Mouse (Mus musculus): ENCODE measurements around the gene Rexo1. TPM values are rescaled to one million over a fixed set of nuclear protein-coding genes. Genes with fewer than 3 reads are reported as not detected.

The Rexo1 gene
- polyA plus RNA-seq, 1 experiment: 35.4 TPM

DNA sequence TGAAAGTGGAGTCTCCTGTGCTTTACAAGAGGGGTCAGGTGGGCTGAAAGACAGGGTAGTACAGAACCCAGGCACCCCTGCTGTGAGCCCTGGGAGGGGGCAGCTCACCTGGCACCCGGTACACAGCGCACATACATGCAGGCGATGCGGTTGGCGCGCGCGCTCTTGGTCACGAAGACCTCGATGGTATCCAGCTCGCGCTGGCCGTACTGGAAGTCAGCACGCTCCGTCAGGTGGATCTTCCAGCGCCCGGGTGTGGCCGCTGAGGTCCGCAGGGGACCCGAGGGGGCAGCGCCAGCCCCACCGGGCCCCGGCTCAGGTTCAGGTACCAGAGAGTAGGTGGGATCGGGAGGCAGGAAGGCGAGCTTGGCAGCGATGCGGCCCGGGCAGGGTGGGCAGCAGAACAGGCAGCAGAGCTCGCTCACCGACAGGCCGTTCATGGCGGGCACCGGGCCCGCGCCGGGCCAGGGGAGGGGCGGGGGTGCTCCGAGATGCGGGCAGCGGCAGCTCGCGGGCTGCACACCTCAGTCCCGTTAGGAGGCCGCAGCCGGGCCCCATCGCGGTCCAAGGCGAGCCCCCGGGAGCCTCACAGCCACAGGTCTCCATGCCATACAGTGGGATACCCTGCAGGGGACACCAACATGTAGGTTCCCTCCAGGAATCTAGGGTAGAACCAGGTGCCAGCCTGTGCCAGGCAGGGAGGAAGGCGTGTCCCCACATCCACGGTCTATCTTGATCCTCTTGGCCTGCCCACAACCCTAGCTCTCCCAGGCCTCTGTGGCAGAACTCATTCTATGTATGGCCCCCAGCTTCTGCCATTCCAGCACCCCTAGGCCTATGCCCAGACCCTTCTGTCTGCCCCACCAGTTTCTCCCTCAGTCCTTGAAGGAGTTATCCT, 25.3 kb upstream of the Rexo1 start:
- 90% methylated on average over 51 of the region's 51 CpGs for WGBS
- DNase-seq (ENCODE audit: low read depth, low spot score): no peak

DNA sequence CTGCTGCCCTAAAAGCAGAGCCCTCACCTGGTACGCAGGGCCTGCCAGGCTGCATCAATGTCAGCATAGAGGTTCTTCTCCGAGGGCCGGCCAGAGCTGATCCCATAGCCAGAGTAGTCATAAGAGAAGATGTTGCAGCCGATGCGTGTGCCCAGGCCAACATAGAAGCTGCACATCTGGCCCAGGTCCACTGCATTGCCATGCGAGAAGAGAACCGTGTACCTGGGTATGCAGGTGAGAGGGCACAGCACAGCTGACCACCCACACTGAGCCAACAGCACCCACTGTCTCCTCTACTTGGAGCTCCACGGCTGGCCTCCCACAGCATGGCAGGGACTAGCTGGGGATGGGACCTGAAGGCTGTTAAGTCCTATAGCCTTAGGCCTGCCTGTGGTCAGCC, 24.2 kb upstream of the Rexo1 start:
- no peak for DNase-seq (ENCODE audit: low read depth, low spot score)

DNA sequence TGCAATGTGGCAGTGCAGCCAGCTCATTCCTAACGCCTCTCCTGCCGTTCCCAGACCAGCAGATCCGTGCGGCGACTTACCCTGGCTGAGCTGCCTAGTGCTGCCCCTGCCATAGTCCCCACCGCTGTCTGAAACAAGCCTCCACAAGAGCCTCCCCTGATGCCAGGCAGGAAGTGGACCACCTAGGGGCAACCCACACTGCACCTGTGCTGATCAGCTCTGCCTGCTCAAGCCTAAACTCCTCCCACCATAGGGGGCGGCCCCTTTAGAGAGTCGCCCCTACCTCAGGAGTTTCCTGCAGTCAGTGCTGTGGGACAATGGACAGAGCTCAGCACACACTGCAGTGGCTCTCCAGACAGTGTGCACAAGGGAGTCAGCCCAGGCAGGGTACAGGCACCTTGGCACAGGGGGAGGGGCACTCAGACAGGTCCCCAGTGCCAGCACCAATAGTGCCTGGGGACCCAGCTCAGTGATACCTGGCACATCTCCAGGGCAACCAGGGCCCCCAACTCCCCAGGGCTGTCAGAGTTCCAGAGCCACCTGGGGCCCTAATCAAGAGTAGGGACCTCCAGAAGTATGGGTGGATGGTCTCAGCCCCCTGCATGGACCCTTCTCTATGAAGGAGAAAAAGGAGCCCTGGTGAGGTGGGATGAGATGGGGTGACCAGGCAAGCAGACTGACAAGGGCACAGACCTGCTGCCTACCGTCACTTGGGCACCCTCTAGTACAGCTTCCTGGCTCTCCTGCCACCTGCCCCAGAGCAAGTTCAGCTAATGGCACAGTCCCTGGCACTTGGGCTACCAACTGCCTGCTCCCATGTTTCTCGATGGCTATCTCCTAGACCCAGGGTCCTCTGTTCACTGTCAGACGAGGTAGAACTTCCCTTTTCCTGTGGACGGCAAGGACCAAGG, 23.5 kb upstream of the Rexo1 start:
- WGBS: 79% methylated on average over 12 of the region's 12 CpGs
- no peak for DNase-seq (ENCODE audit: low read depth, low spot score)

More for the DNA sequence above, 24.2 kb upstream of the Rexo1 start:
- WGBS: 87% methylated on average over 8 of the region's 8 CpGs

DNA sequence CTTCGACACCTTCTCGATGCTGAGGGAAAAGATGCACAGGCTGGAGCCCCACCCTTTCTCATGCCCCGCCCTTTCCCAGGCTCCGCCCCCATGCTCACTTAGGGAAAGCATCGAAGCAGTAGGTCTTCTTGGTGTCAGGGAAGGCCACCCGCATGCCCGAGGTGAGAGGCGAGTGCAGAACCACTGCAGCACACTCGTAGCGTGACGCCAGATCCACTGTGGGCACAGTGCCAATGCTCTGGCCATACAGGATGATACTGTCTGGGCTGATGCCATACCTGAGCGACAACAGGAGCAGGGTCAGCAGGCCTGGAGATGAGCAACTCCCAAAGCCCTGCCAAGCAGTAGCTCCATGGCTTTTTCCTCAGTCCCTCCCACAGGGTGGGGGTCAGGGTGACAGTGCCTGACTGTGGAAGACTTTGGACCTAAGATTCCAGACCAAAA, 22.7 kb upstream of the Rexo1 start:
- DNase-seq (ENCODE audit: low read depth, low spot score): no peak
- 45% methylated on average over 12 of the region's 12 CpGs for WGBS

DNA sequence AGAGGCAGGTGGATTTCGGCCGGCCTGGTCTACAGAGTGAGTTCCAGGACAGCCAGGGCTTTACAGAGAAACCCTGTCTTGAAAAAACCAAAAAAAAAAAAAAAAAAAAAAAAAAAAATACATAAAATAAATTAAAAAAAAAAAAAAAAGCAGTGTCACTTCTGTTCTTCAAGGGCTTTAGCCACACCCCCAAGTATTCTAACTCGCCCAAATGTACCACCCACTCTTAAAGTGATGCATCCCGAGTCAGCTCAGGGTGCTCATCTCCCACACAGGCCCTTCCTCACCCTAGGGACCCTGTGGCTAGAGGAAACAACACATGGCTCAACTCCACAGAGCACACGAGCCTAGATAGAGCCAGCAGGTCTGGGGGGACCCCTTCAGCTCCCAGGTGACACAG, 21.7 kb upstream of the Rexo1 start:
- WGBS: 84% methylated on average over 5 of the region's 5 CpGs
- DNase-seq (ENCODE audit: low read depth, low spot score): no peak

DNA sequence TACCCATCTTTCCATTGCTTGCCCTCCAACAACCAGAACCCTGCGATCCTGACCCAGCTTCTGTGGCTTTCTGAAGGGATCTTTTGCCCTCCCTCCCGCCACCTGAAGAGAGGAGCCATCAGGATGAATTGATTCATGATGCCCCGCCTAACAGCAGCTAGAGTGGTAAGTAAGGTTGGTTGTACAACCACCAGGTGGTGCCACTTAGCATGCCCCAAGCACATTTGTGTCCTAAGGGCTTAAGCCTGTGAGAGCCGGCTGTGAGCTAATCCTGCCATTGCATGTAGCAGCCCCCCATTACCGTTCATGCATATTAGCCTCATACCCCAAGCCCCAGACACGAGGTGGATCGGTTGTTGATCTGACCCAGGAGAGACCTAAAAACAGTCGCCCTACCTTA, 17.6 kb upstream of the Rexo1 start:
- no peak for DNase-seq (ENCODE audit: low read depth, low spot score)
- 9% methylated on average over 8 of the region's 8 CpGs for WGBS

DNA sequence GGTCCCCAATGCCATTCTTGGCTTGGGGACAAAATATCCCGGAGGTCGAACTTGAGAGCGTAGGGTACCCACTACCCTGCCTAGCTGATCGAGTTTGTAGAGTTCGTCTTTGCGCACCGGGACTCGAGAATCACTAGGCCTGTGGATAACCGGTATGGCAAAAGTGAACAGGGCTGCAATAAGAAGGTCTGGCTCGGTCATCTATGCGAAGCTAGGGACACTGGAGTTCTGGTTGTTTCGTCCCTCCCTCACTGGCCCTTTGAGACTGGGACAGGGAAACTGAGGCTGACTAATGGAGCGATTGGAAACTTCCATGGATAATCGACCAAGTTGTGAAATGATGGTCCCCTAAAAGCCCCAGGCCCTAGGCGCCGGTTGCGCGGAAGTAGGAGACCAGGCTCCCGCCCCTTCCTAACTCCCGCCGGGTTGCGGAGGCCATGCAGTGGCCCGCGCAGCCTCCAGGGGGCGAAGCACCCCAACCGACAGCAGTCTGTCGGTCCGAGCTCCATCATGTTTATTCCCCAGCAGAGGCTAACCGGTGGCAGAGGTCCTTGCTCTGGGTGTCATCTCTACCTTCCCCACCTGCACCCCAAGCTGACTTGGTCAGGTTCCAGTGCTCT, 16.9 kb upstream of the Rexo1 start:
- no peak for DNase-seq (ENCODE audit: low read depth, low spot score)
- WGBS: 1% methylated on average over 29 of the region's 29 CpGs

DNA sequence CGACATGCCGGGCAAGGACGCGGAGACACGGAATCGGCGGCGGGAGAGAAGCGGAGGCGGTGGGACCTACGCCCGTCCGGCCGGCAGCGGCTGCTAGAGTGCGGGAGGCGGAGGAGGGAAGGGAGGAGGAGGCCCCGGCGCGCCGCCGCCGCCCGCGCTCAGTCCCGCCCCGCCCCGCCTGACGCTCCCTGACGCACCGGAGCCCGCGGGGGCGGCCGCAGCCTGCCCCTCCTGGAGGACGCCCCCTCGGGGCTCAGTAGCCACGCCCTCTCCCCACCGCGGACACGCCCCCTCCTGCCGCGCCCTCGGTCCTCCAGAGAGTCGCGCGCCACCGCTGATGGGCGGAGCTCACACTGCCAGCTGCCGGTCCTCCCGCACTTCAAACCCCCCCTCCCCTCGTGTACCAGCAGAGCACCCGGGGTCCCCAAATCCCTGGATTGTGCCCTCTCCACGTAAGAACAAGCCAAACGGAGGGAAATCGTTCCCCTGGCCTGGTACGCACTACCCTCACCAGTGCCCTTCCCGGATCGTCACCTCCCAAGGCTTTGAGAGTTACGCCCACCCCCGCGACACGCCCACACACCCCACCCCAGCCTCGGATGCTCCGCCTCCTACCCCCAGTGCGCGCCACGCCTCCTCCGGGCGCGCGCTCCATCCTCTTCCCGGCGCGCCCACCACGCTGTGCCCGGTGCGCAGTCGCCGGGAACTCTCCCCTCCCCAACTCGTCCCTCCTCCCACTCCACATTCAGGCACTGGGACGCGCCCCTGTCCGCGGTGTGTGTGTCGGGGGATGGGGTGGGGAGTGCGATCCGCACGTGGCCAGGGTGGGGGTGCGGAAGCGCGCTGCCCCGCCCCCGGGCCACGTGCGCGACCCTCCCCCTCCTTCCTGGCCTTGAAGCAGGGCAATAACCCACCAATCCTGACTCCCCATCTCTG, 16.1 kb upstream of the Rexo1 start, which contains the start of gene Klf16:
Gene Klf16, minus strand, starts transcription at position 127 of the 936 bp plus-strand sequence.
- DNase-seq (ENCODE audit: low read depth, low spot score): no peak
- WGBS: 2% methylated on average over 79 of the region's 97 CpGs

DNA sequence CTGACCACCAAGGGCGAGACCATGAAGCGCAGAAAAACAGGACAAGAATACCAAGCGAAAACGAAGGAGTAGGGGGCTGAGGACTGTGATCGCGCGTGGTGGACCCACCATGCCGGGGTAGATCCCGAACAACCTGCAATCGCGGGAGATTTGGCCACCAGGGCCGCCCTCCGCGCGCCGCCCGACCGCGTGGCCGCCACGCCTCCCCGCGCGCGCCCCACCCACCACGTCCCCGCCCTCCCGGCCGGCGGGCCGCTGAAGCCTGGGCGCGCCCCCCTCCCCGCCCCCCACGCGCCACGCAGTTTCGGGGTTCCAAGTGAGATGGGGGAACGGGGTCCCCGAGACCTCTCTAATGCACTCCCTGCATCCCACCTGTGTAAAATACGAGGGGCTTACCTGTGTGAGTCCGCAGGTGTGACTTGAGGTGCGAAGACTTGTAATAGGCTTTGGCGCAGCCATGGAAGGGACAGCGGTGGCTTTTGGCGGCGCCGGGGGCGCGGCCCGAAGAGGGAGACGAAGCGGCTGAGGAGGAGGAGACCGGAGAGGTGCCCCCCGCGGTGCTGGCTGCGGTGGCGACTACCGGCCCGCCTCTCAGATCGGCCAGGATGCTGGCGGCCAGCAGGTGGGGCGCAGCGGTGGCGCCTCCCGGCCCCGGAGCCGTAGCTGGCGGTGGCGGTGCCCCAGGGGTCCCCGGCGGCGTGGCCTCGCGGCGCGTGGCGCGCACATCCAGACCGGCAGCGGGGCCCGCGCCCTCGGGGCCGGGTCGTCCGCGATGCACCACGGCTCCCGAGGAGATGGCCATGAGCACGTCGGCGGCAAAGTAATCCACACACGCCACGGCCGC, 15.2 kb upstream of the Rexo1 start:
- under 1% methylated on average over 96 of the region's 96 CpGs for WGBS
- no peak for DNase-seq (ENCODE audit: low read depth, low spot score)

DNA sequence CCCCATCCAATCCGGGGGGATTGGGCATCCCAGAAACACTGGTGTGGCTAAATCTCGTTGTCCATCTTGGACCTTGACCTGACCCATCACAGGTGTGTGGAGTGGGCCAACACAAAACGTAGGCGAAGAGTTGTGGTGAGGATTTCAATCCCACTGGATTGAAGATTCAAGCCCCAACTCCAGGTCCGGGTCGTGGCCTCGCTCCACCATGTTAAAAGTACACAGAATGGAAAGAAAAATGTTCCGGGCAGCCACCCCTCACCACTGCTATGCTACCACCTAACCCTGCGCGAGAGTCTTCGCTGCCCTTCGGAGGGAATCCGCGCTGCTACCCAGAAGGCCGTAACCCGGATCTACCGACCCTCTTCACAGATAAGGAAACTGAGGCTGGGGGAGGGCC, 14.6 kb upstream of the Rexo1 start:
- 8% methylated on average over 17 of the region's 17 CpGs for WGBS
- DNase-seq (ENCODE audit: low read depth, low spot score): no peak

DNA sequence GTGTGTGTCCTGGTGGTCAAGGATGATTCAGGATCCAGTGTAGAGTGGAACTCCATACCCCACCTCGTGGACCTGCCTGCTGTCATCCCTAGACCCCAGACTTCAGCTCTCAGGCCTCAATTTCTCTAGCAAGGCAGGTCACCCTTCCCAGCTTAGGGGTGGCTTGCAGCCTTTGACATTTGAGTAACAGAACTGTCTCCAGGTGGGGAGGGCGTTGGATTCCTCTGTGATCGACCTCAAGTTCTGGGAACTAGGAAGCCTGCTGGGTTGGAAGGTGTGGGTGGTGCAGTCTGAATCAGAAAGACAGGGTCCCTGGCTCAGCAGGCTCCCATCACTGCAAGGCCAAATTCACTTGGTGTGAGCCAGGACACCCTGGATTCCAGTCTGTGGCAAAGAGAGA, 13.5 kb upstream of the Rexo1 start:
- no peak for DNase-seq (ENCODE audit: low read depth, low spot score)
- WGBS: 74% methylated on average over 3 of the region's 3 CpGs

DNA sequence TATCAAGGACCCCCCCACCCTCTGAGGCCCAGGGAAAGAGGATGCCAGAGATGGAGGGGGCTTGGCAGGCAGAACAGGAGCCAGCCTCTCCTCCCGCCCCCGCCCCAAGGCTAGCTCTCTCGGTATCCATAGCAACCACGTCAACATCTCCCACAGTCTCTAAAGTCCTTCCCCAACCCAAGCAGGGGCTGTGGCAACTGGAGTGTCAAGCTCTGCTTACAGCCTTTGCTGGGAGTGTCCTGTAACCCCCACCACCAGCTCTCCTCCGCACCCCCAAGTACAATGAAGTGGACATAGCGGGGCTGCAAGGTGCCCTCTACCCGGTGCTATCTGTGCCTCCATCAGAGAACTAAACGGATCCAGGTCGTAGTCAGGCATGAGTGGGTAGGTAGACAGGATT, 12.6 kb upstream of the Rexo1 start:
- no peak for DNase-seq (ENCODE audit: low read depth, low spot score)
- WGBS: 77% methylated on average over 9 of the region's 9 CpGs

DNA sequence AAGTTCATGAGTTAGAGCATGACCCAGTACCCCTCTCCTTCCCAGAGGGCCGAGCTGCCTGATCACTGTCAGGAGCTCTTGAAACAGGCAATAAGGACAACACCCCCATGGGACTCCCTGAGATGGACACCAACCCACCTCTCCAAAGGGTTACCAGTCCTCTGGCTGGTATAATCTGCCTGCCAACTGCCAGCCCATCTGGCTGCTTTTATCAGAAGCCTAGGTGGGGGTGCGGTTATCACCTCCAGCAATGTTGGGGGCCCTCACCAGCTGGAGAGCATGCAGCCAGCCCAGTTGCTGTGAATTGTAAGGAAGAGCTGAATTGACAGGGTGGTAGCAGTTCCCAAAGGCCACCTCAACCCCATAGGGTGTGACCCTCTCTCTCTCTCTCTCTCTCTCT, 11.1 kb upstream of the Rexo1 start:
- WGBS: 95% methylated on average over 2 of the region's 2 CpGs
- no peak for DNase-seq (ENCODE audit: low read depth, low spot score)

DNA sequence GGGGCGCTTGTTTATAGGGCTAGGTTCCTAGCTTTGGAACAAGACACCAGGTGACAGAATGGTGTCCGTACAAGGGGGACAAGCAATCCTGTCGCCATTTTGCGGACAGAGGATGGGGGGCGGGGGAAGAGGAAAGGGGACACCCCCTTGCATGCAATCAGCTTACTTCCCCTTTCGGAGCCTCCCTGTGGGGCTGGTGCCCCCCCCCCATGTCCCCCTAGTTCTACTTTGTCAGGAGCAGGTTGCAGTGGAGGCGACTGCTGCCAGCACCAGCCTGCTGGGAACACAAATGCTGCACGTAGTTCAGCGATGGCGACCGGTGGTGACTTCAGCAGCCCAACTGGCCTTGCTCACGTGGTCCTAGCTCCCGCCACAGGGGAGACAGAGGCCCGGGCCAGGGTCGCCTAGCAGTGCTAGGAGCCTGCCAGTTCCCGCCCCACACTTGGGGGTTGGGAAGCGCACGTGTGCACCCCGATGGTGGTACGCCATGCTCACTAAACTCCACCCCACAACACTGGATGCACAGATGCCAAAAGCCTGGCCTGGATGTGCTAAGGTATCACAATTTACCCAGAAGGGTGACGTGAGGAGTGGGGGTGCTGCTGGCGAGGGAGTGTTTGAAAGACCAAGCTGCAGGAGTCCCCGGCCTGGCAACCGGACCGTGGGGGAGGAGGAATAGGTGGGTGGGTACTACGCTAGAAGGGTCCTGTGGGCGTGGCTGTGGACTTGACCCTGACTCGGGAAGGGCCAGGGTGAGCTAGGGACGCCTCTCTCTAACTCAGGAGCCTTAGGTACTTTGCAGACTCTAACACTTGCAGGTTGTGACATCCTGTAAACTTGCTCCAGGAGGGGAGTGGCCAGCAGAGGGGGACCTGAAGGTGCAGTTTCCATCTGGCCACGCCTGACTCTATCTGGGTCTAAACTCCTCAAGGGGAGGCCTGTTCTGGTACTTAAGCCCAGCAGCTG, 9.8 kb upstream of the Rexo1 start:
- DNase-seq (ENCODE audit: low read depth, low spot score): no peak
- WGBS: 51% methylated on average over 30 of the region's 30 CpGs

DNA sequence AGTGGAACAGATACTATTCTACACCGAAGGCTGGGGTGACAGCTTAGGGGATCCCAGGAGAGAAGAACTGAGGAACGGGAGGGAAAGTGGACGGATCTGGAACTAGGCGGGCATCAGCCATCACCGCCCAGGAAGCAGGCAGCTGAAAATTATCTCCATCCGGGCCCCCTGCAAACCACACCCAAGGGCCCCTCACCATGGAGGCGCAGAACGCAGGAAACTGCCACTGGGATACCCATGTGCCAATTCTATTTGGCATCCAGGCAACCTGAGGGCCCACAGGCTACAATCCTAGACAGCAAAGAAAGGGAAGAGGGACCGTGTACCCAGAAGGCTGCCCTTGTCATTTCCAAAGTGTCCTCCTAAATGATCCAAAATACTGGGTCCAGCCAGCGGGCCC, 9.1 kb upstream of the Rexo1 start:
- no peak for DNase-seq (ENCODE audit: low read depth, low spot score)

DNA sequence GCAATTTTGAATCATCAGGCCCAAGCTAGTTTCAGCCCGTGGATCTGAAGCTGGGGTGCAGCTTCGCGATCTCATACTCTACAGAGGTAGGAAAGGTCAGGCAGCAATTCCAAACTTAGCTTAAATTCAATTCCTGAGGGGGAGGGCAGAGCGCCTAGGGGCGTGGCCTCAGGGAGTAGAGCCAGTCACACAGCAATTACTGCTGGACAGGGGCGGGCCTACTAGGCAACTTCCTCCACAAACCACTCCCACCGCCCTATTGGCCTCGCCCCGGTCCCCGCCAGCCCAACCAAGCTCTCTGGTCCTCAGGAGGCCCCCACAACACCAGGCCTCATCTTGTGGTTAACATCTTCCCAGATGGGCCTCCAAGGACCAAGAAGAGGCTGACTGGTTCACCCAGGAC, 8.3 kb upstream of the Rexo1 start:
- no peak for DNase-seq (ENCODE audit: low read depth, low spot score)
- 11% methylated on average over 10 of the region's 10 CpGs for WGBS

More for the DNA sequence above, 9.1 kb upstream of the Rexo1 start:
- 82% methylated on average over 10 of the region's 10 CpGs for WGBS

DNA sequence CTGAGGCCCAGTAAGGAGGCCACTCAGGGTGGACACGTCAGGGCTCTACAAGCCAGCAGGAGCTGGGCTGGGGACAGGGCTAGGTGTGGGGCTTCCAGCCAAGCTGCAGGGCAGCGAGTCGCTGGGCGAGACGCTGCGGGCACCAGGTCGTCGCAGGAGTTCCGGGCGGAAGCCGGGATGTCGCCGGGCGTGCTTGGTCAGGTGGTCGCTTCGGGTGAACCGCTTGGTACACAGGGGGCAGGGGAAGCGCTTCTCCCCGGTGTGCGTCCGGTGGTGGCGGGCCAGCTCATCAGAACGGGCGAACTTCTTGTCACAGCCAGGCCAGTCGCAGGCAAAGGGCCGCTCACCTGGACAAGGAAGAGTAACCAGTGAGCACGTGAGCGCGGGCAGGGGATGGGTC, 7.5 kb upstream of the Rexo1 start:
- 96% methylated on average over 29 of the region's 29 CpGs for WGBS
- no peak for DNase-seq (ENCODE audit: low read depth, low spot score)

All from large intestine, adult 2 months (tissue).